Mouse (Mus musculus): ENCODE data around the gene Ankfy1. TPM values are rescaled to one million over a fixed set of nuclear protein-coding genes. Genes with fewer than 3 reads are reported as not detected.
"Not testable (repeated sequence)": the region's sequence is repeated elsewhere in the genome, so short reads cannot be mapped to it uniquely, and the experiment has no call there.

Gene Ankfy1
- polyA plus RNA-seq, 1 experiment from 2014 or later: 24.6 TPM

GRCm38 (mm10) chr11:72705111-72705510 is 15.3 kb downstream of the Ankfy1 start:
- 88% methylated on average over 2 of the region's 2 CpGs for WGBS
- H3K27ac ChIP-seq (ENCODE audit: low read length); H3K4me2 ChIP-seq (replicated peaks; ENCODE audit: low read depth, low read length); H3K27me3 ChIP-seq (ENCODE audit: insufficient read depth, low read length); ATAC-seq (ENCODE audit: low FRiP score, low TSS enrichment); H3K9ac ChIP-seq (replicated peaks; ENCODE audit: low read length); H3K9me3 ChIP-seq (ENCODE audit: low read length); H3K4me1 ChIP-seq (ENCODE audit: insufficient read depth, low read length); H3K36me3 ChIP-seq (ENCODE audit: insufficient read depth, low read length); H3K4me3 ChIP-seq (ENCODE audit: low read length): not testable (repeated sequence)

GRCm38 (mm10) chr11:72712721-72713120 is 22.9 kb downstream of the Ankfy1 start:
- no peaks in the 10 kb centered on the region for H3K27me3 ChIP-seq (ENCODE audit: insufficient read depth, low read length)
- H3K4me3 ChIP-seq (ENCODE audit: low read length): no peak overlapping the region
- no peak for ATAC-seq (ENCODE audit: low FRiP score, low TSS enrichment)
- H3K36me3 ChIP-seq (ENCODE audit: insufficient read depth, low read length): peaks cover 22% of the 10 kb centered on the region
- H3K4me1 ChIP-seq (ENCODE audit: insufficient read depth, low read length): no peaks in the 10 kb centered on the region
- no peak overlapping the region for H3K9ac ChIP-seq (replicated peaks; ENCODE audit: low read length)
- no peaks in the 10 kb centered on the region; the same call in 1 of the 2 replicates for H3K9me3 ChIP-seq (ENCODE audit: low read length)
- no peak overlapping the region for H3K4me2 ChIP-seq (replicated peaks; ENCODE audit: low read depth, low read length)
- no peak overlapping the region for H3K27ac ChIP-seq (ENCODE audit: low read length)
- 88% methylated on average over 5 of the region's 5 CpGs for WGBS

GRCm38 (mm10) chr11:72718161-72718560 is 28.4 kb downstream of the Ankfy1 start:
- Histone ChIP-seq H3K36me3 (ENCODE audit: insufficient read depth, low read length) (peaks cover 15% of the 10 kb centered on the region; the same call in 1 of the 2 replicates), H3K4me3 (ENCODE audit: low read length) (no peak overlapping the region), H3K4me1 (ENCODE audit: insufficient read depth, low read length) (no peaks in the 10 kb centered on the region), H3K9me3 (ENCODE audit: low read length) (no peaks in the 10 kb centered on the region), H3K9ac (replicated peaks; ENCODE audit: low read length) (no peak overlapping the region), H3K27me3 (ENCODE audit: insufficient read depth, low read length) (no peaks in the 10 kb centered on the region), H3K27ac (ENCODE audit: low read length) (no peak overlapping the region), H3K4me2 (replicated peaks; ENCODE audit: low read depth, low read length) (no peak overlapping the region)
- ATAC-seq (ENCODE audit: low FRiP score, low TSS enrichment): no peak
- WGBS: 85% methylated on average over 3 of the region's 3 CpGs

GRCm38 (mm10) chr11:72723165-72723564 is 33.4 kb downstream of the Ankfy1 start:
- Histone ChIP-seq H3K4me3 (ENCODE audit: low read length) (no peak overlapping the region), H3K4me2 (replicated peaks; ENCODE audit: low read depth, low read length) (no peak overlapping the region), H3K9ac (replicated peaks; ENCODE audit: low read length) (no peak overlapping the region), H3K27me3 (ENCODE audit: insufficient read depth, low read length) (no peaks in the 10 kb centered on the region), H3K9me3 (ENCODE audit: low read length) (no peaks in the 10 kb centered on the region), H3K4me1 (ENCODE audit: insufficient read depth, low read length) (no peaks in the 10 kb centered on the region), H3K36me3 (ENCODE audit: insufficient read depth, low read length) (peaks cover 15% of the 10 kb centered on the region; the same call in 1 of the 2 replicates), H3K27ac (ENCODE audit: low read length) (no peak overlapping the region)
- no peak for ATAC-seq (ENCODE audit: low FRiP score, low TSS enrichment)
- 47% methylated on average over 2 of the region's 2 CpGs for WGBS

GRCm38 (mm10) chr11:72723871-72724270 is 34.1 kb downstream of the Ankfy1 start:
- H3K36me3 ChIP-seq (ENCODE audit: insufficient read depth, low read length): peaks cover 17% of the 10 kb centered on the region
- no peak overlapping the region for H3K9ac ChIP-seq (replicated peaks; ENCODE audit: low read length)
- H3K27me3 ChIP-seq (ENCODE audit: insufficient read depth, low read length): no peaks in the 10 kb centered on the region
- H3K4me2 ChIP-seq (replicated peaks; ENCODE audit: low read depth, low read length): no peak overlapping the region
- no peak overlapping the region for H3K27ac ChIP-seq (ENCODE audit: low read length)
- no peaks in the 10 kb centered on the region for H3K9me3 ChIP-seq (ENCODE audit: low read length)
- no peak for ATAC-seq (ENCODE audit: low FRiP score, low TSS enrichment)
- H3K4me3 ChIP-seq (ENCODE audit: low read length): no peak overlapping the region
- no peaks in the 10 kb centered on the region for H3K4me1 ChIP-seq (ENCODE audit: insufficient read depth, low read length)

- Histone ChIP-seq H3K27me3 (ENCODE audit: insufficient read depth, low read length) (no peaks in the 10 kb centered on the region), H3K9ac (replicated peaks; ENCODE audit: low read length) (no peak overlapping the region), H3K4me3 (ENCODE audit: low read length) (no peak overlapping the region), H3K4me2 (replicated peaks; ENCODE audit: low read depth, low read length) (no peak overlapping the region), H3K36me3 (ENCODE audit: insufficient read depth, low read length) (peaks cover 26% of the 10 kb centered on the region), H3K4me1 (ENCODE audit: insufficient read depth, low read length) (no peaks in the 10 kb centered on the region), H3K27ac (ENCODE audit: low read length) (no peak overlapping the region), H3K9me3 (ENCODE audit: low read length) (no peaks in the 10 kb centered on the region)
- no peak for ATAC-seq (ENCODE audit: low FRiP score, low TSS enrichment)
Observed at GRCm38 (mm10) chr11:72726023-72726422, 36.2 kb downstream of the Ankfy1 start.

- Histone ChIP-seq H3K27ac (ENCODE audit: low read length) (no peak overlapping the region), H3K36me3 (ENCODE audit: insufficient read depth, low read length) (peaks cover 46% of the 10 kb centered on the region), H3K9me3 (ENCODE audit: low read length) (no peaks in the 10 kb centered on the region), H3K9ac (replicated peaks; ENCODE audit: low read length) (no peak overlapping the region), H3K4me3 (ENCODE audit: low read length) (no peak overlapping the region), H3K27me3 (ENCODE audit: insufficient read depth, low read length) (no peaks in the 10 kb centered on the region), H3K4me1 (ENCODE audit: insufficient read depth, low read length) (no peaks in the 10 kb centered on the region; the same call in 1 of the 2 replicates), H3K4me2 (replicated peaks; ENCODE audit: low read depth, low read length) (no peak overlapping the region)
- ATAC-seq (ENCODE audit: low FRiP score, low TSS enrichment): no peak
- 86% methylated on average over 3 of the region's 3 CpGs for WGBS
Observed at GRCm38 (mm10) chr11:72733736-72734135, 43.9 kb downstream of the Ankfy1 start.

GRCm38 (mm10) chr11:72734840-72735518 is 45.2 kb downstream of the Ankfy1 start:
- ATAC-seq (ENCODE audit: low FRiP score, low TSS enrichment): no peak
- H3K27ac ChIP-seq (ENCODE audit: low read length): 0 out of 2 replicates have a peak overlapping the region, but pooled peaks have one; percentile 6
- H3K27me3 ChIP-seq (ENCODE audit: insufficient read depth, low read length): no peaks in the 10 kb centered on the region
- no peak overlapping the region for H3K4me2 ChIP-seq (replicated peaks; ENCODE audit: low read depth, low read length)
- 63% methylated on average over 4 of the region's 4 CpGs for WGBS
- peaks cover 53% of the 10 kb centered on the region for H3K36me3 ChIP-seq (ENCODE audit: insufficient read depth, low read length)
- H3K4me3 ChIP-seq (ENCODE audit: low read length): no peak overlapping the region
- no peaks in the 10 kb centered on the region; the same call in 1 of the 2 replicates for H3K4me1 ChIP-seq (ENCODE audit: insufficient read depth, low read length)
- H3K9ac ChIP-seq (replicated peaks; ENCODE audit: low read length): no peak overlapping the region
- H3K9me3 ChIP-seq (ENCODE audit: low read length): no peaks in the 10 kb centered on the region

- Histone ChIP-seq H3K27me3 (ENCODE audit: insufficient read depth, low read length) (no peaks in the 10 kb centered on the region), H3K4me1 (ENCODE audit: insufficient read depth, low read length) (no peaks in the 10 kb centered on the region; the same call in 1 of the 2 replicates), H3K9ac (replicated peaks; ENCODE audit: low read length) (no peak overlapping the region), H3K4me2 (replicated peaks; ENCODE audit: low read depth, low read length) (no peak overlapping the region), H3K36me3 (ENCODE audit: insufficient read depth, low read length) (peaks cover 57% of the 10 kb centered on the region), H3K4me3 (ENCODE audit: low read length) (no peak overlapping the region), H3K27ac (ENCODE audit: low read length) (0 out of 2 replicates have a peak overlapping the region, but pooled peaks have one; percentile 6), H3K9me3 (ENCODE audit: low read length) (no peaks in the 10 kb centered on the region)
- WGBS: 90% methylated on average over 2 of the region's 2 CpGs
- ATAC-seq (ENCODE audit: low FRiP score, low TSS enrichment): no peak
Observed at GRCm38 (mm10) chr11:72735519-72735860, 45.7 kb downstream of the Ankfy1 start.

GRCm38 (mm10) chr11:72736320-72736719 is 46.5 kb downstream of the Ankfy1 start:
- H3K9me3 ChIP-seq (ENCODE audit: low read length): no peaks in the 10 kb centered on the region
- no peak for ATAC-seq (ENCODE audit: low FRiP score, low TSS enrichment)
- H3K27me3 ChIP-seq (ENCODE audit: insufficient read depth, low read length): no peaks in the 10 kb centered on the region
- no peaks in the 10 kb centered on the region; the same call in 1 of the 2 replicates for H3K4me1 ChIP-seq (ENCODE audit: insufficient read depth, low read length)
- no peak overlapping the region for H3K27ac ChIP-seq (ENCODE audit: low read length)
- H3K36me3 ChIP-seq (ENCODE audit: insufficient read depth, low read length): peaks cover 53% of the 10 kb centered on the region
- H3K4me3 ChIP-seq (ENCODE audit: low read length): no peak overlapping the region
- H3K9ac ChIP-seq (replicated peaks; ENCODE audit: low read length): no peak overlapping the region
- WGBS: 61% methylated on average over 1 of the region's 1 CpGs
- H3K4me2 ChIP-seq (replicated peaks; ENCODE audit: low read depth, low read length): no peak overlapping the region
